Mouse (Mus musculus): ENCODE results near the gene Tcam1. TPM values are rescaled to one million over a fixed set of nuclear protein-coding genes. Genes with fewer than 3 reads are reported as not detected.
A peak's percentile ranks its signal among the peaks of the same experiment; 100 is the strongest.
"Not testable (repeated sequence)": the region's sequence is repeated elsewhere in the genome, so short reads cannot be mapped to it uniquely, and the experiment has no call there.

Gene Tcam1
- not detected for total RNA-seq (2021)
- polyA plus RNA-seq (2012; rRNA removed), result 0.10 TPM in 1 of 2 replicates, not detected in the other
- long read RNA-seq, result 0 reads

- peak; percentile 91 to 94 for DNase-seq
- Histone ChIP-seq H3K4me3 (no peak within 1 kb of the TSS), H3K79me2 (replicated peaks; ENCODE audit: control insufficient read depth, insufficient read depth, low read length) (no peaks in the 10 kb centered on the region), H3K4me1 (ENCODE audit: control insufficient read depth, insufficient read depth, low read length) (peaks cover 8% of the 10 kb centered on the region), H3K36me3 (ENCODE audit: control insufficient read depth, insufficient read depth, low read length) (no peaks in the 10 kb centered on the region), H3K27me3 (ENCODE audit: control insufficient read depth, insufficient read depth, low read length) (no peaks in the 10 kb centered on the region), H3K27ac (no peak within 1 kb of the TSS), H3K9ac (ENCODE audit: low read depth, low read length) (peak within 1 kb of the TSS; percentile 37; the same call in 1 of the 2 replicates)
- intact Hi-C loops (cut with DNase I), result loop anchor here (10.0 kb wide), 1 partner anchor 508 kb away; the partner anchor contains the start of genes Cep95 and Ddx5
- TF ChIP-seq CTCF (IDR thresholded peaks at IDR 0.05) (peak; percentile 89), EP300 (IDR thresholded peaks at IDR 0.05; ENCODE audit: insufficient read depth, low read depth, low read length) (peak; percentile 54; the same call in 1 of the 2 replicates), POLR2A (IDR thresholded peaks at IDR 0.05; ENCODE audit: insufficient read depth, low read depth, low read length) (no peak)
- WGBS, result 5% methylated on average over 25 of the region's 25 CpGs
These were observed at the start of gene Tcam1 for GRCm38 (mm10) chr11:106276454-106276853. Tcam1 (plus strand) TSS chr11:106276672.

- H3K4me3 ChIP-seq; H3K36me3 ChIP-seq (ENCODE audit: control insufficient read depth, insufficient read depth, low read length); H3K9ac ChIP-seq (ENCODE audit: low read depth, low read length); intact Hi-C loops (cut with DNase I); DNase-seq; H3K27ac ChIP-seq; H3K79me2 ChIP-seq (replicated peaks; ENCODE audit: control insufficient read depth, insufficient read depth, low read length); H3K4me1 ChIP-seq (ENCODE audit: control insufficient read depth, insufficient read depth, low read length); H3K27me3 ChIP-seq (ENCODE audit: control insufficient read depth, insufficient read depth, low read length): not testable (repeated sequence)
- 85% methylated on average over 8 of the region's 8 CpGs for WGBS
- TF ChIP-seq CTCF (IDR thresholded peaks at IDR 0.05), result peak; percentile 60
These were observed 42.5 kb upstream of the Tcam1 start for GRCm38 (mm10) chr11:106233978-106234377.

GRCm38 (mm10) chr11:106246834-106247233 is 29.6 kb upstream of the Tcam1 start:
- intact Hi-C loops (cut with DNase I), result loop anchor here (10.0 kb wide), 1 partner anchor 322 kb away; no protein-coding TSS in a partner anchor

GRCm38 (mm10) chr11:106249326-106249725 is 27.1 kb upstream of the Tcam1 start:
- DNase-seq, result no peak
- Histone ChIP-seq H3K9ac (ENCODE audit: low read depth, low read length) (no peak overlapping the region), H3K36me3 (ENCODE audit: control insufficient read depth, insufficient read depth, low read length) (peaks cover 4% of the 10 kb centered on the region; the same call in 1 of the 2 replicates), H3K27me3 (ENCODE audit: control insufficient read depth, insufficient read depth, low read length) (no peaks in the 10 kb centered on the region), H3K27ac (no peak overlapping the region), H3K79me2 (replicated peaks; ENCODE audit: control insufficient read depth, insufficient read depth, low read length) (no peaks in the 10 kb centered on the region), H3K4me1 (ENCODE audit: control insufficient read depth, insufficient read depth, low read length) (no peaks in the 10 kb centered on the region), H3K4me3 (no peak overlapping the region)
- WGBS, result 78% methylated on average over 7 of the region's 7 CpGs
- intact Hi-C loops (cut with DNase I), result loop anchor here (10.0 kb wide), 1 partner anchor 325 kb away; no protein-coding TSS in a partner anchor
- no peak for TF ChIP-seq POLR2A (IDR thresholded peaks at IDR 0.05; ENCODE audit: insufficient read depth, low read depth, low read length)
- no peak for TF ChIP-seq CTCF (IDR thresholded peaks at IDR 0.05)
- no peak for TF ChIP-seq EP300 (IDR thresholded peaks at IDR 0.05; ENCODE audit: insufficient read depth, low read depth, low read length)

More at GRCm38 (mm10) chr11:106246834-106247233, 29.6 kb upstream of the Tcam1 start:
- TF ChIP-seq EP300 (IDR thresholded peaks at IDR 0.05; ENCODE audit: insufficient read depth, low read depth, low read length), result no peak
- TF ChIP-seq CTCF (IDR thresholded peaks at IDR 0.05), result peak; percentile 60
- Histone ChIP-seq H3K27me3 (ENCODE audit: control insufficient read depth, insufficient read depth, low read length) (no peaks in the 10 kb centered on the region), H3K4me3 (no peak overlapping the region), H3K27ac (no peak overlapping the region), H3K36me3 (ENCODE audit: control insufficient read depth, insufficient read depth, low read length) (peaks cover 6% of the 10 kb centered on the region), H3K79me2 (replicated peaks; ENCODE audit: control insufficient read depth, insufficient read depth, low read length) (no peaks in the 10 kb centered on the region), H3K4me1 (ENCODE audit: control insufficient read depth, insufficient read depth, low read length) (no peaks in the 10 kb centered on the region), H3K9ac (ENCODE audit: low read depth, low read length) (no peak overlapping the region)
- 95% methylated on average over 1 of the region's 1 CpGs for WGBS
- no peak for DNase-seq

GRCm38 (mm10) chr11:106254767-106255166 is 21.7 kb upstream of the Tcam1 start:
- Histone ChIP-seq H3K9ac (ENCODE audit: low read depth, low read length) (no peak overlapping the region), H3K36me3 (ENCODE audit: control insufficient read depth, insufficient read depth, low read length) (peaks cover 2% of the 10 kb centered on the region), H3K27me3 (ENCODE audit: control insufficient read depth, insufficient read depth, low read length) (no peaks in the 10 kb centered on the region), H3K79me2 (replicated peaks; ENCODE audit: control insufficient read depth, insufficient read depth, low read length) (no peaks in the 10 kb centered on the region), H3K4me1 (ENCODE audit: control insufficient read depth, insufficient read depth, low read length) (peaks cover 5% of the 10 kb centered on the region), H3K27ac (no peak overlapping the region), H3K4me3 (peak overlapping the region; percentile 71)
- no peak for TF ChIP-seq POLR2A (IDR thresholded peaks at IDR 0.05; ENCODE audit: insufficient read depth, low read depth, low read length)
- no peak for TF ChIP-seq CTCF (IDR thresholded peaks at IDR 0.05)
- no peak for TF ChIP-seq EP300 (IDR thresholded peaks at IDR 0.05; ENCODE audit: insufficient read depth, low read depth, low read length)
- 9% methylated on average over 2 of the region's 2 CpGs for WGBS
- no peak for DNase-seq
- intact Hi-C loops (cut with DNase I), result no loop called here

- under 1% methylated on average over 22 of the region's 22 CpGs for WGBS
- Histone ChIP-seq H3K27me3 (ENCODE audit: control insufficient read depth, insufficient read depth, low read length) (no peaks in the 10 kb centered on the region), H3K4me1 (ENCODE audit: control insufficient read depth, insufficient read depth, low read length) (peaks cover 5% of the 10 kb centered on the region), H3K79me2 (replicated peaks; ENCODE audit: control insufficient read depth, insufficient read depth, low read length) (no peaks in the 10 kb centered on the region), H3K4me3 (peak overlapping the region; percentile 71), H3K36me3 (ENCODE audit: control insufficient read depth, insufficient read depth, low read length) (peaks cover 2% of the 10 kb centered on the region), H3K27ac (peak overlapping the region; percentile 83), H3K9ac (ENCODE audit: low read depth, low read length) (peak overlapping the region; percentile 56)
- intact Hi-C loops (cut with DNase I), result no loop called here
- TF ChIP-seq EP300 (IDR thresholded peaks at IDR 0.05; ENCODE audit: insufficient read depth, low read depth, low read length) (no peak), POLR2A (IDR thresholded peaks at IDR 0.05; ENCODE audit: insufficient read depth, low read depth, low read length) (no peak), CTCF (IDR thresholded peaks at IDR 0.05) (no peak)
- DNase-seq, result no peak
These were observed 21.3 kb upstream of the Tcam1 start for GRCm38 (mm10) chr11:106255174-106255573.
